Mouse (Mus musculus): ENCODE results near the gene Steap2. TPM values are rescaled to one million over a fixed set of nuclear protein-coding genes. Genes with fewer than 3 reads are reported as not detected.
"Not testable (repeated sequence)": the region's sequence is repeated elsewhere in the genome, so short reads cannot be mapped to it uniquely, and the experiment has no call there.

Steap2 gene
- total RNA-seq (2021), result 1 to 10 TPM; 1.7 TPM
- long read RNA-seq, experiment 1, partial matches to known transcripts, result 0 of 3 reads
- long read RNA-seq, experiment 1, other reads (novel, unspliced or antisense), result 0 of 3 reads
- long read RNA-seq, experiment 2, partial matches to known transcripts, result 0 of 1 reads
- long read RNA-seq, experiment 2, other reads (novel, unspliced or antisense), result 0 of 1 reads

GRCm38 (mm10) chr5:5693956-5694653 is at the start of gene Steap2:
Gene Steap2, minus strand, starts transcription at chr5:5694578.
- peak; percentile 48 for DNase-seq

GRCm38 (mm10) chr5:5734445-5734844 is 40.1 kb upstream of the Steap2 start:
- no peak for DNase-seq

GRCm38 (mm10) chr5:5732858-5733257 is 38.5 kb upstream of the Steap2 start:
- DNase-seq, result no peak

- DNase-seq, result no peak
Observed at GRCm38 (mm10) chr5:5732208-5732607, 37.8 kb upstream of the Steap2 start.

GRCm38 (mm10) chr5:5729904-5730303 is 35.5 kb upstream of the Steap2 start:
- DNase-seq, result no peak

GRCm38 (mm10) chr5:5722217-5722616 is 27.8 kb upstream of the Steap2 start:
- DNase-seq, result no peak

GRCm38 (mm10) chr5:5711032-5711431 is 16.7 kb upstream of the Steap2 start:
- DNase-seq, result no peak

GRCm38 (mm10) chr5:5707341-5708278 is 13.2 kb upstream of the Steap2 start:
- DNase-seq, result no peak

- DNase-seq, result no peak
Observed at GRCm38 (mm10) chr5:5705019-5705418, 10.6 kb upstream of the Steap2 start.

GRCm38 (mm10) chr5:5700386-5700785 is 6.0 kb upstream of the Steap2 start:
- no peak for DNase-seq

GRCm38 (mm10) chr5:5698830-5699229 is 4.5 kb upstream of the Steap2 start:
- DNase-seq, result no peak

GRCm38 (mm10) chr5:5695401-5695942 is 1.1 kb upstream of the Steap2 start:
- no peak for DNase-seq

GRCm38 (mm10) chr5:5693541-5693955 is 830 bp downstream of the Steap2 start:
- DNase-seq, result no peak

- no peak for DNase-seq
Observed at GRCm38 (mm10) chr5:5692167-5692738, 2.1 kb downstream of the Steap2 start.

- DNase-seq, result no peak
Observed at GRCm38 (mm10) chr5:5688945-5689540, 5.3 kb downstream of the Steap2 start.

GRCm38 (mm10) chr5:5688228-5688627 is 6.2 kb downstream of the Steap2 start:
- DNase-seq, result no peak

GRCm38 (mm10) chr5:5686973-5687372 is 7.4 kb downstream of the Steap2 start:
- no peak for DNase-seq

- not testable (repeated sequence) for DNase-seq
Observed at GRCm38 (mm10) chr5:5684946-5685345, 9.4 kb downstream of the Steap2 start.

- no peak for DNase-seq
Observed at GRCm38 (mm10) chr5:5683292-5683691, 11.1 kb downstream of the Steap2 start.

GRCm38 (mm10) chr5:5679459-5679858 is 14.9 kb downstream of the Steap2 start:
- DNase-seq, result no peak

GRCm38 (mm10) chr5:5676082-5676481 is 18.3 kb downstream of the Steap2 start:
- DNase-seq, result no peak

- DNase-seq, result no peak
Observed at GRCm38 (mm10) chr5:5668920-5669319, 25.5 kb downstream of the Steap2 start.
